Mouse (Mus musculus) lung, adult 2 months (tissue): Measurements from ENCODE around the gene Il27. TPM values are rescaled to one million over a fixed set of nuclear protein-coding genes. Genes with fewer than 3 reads are reported as not detected.

Experiments used
- DNase-seq: peaks from one replicate; pipeline ENCODE4 v3.0.0; 2022
- H3K4me1 ChIP-seq: fragments of 200-500 bp; 2 replicates; pipeline ENCODE4 v1.6.1; 2011; ENCODE audit warnings: low read length; ENCODE audit not compliant: control insufficient read depth, insufficient read depth
- H3K4me3 ChIP-seq: fragments of 200-500 bp; replicated peaks from 2 replicates; pipeline ENCODE3; 2011; ENCODE audit warnings: low read depth, mild to moderate bottlenecking, control low read depth, low read length; ENCODE audit errors: extremely low read depth
- CTCF ChIP-seq: fragments of 200-500 bp; IDR thresholded peaks from 2 replicates; pipeline ENCODE4 v1.5.1; 2011; ENCODE audit warnings: mild to moderate bottlenecking, low read length, control low read depth; ENCODE audit not compliant: insufficient read depth
- POLR2A ChIP-seq: fragments of 200-500 bp; IDR thresholded peaks from 2 replicates; pipeline ENCODE4 v1.6.1; 2011; ENCODE audit warnings: low read depth, mild to moderate bottlenecking, control low read depth, low read length, borderline replicate concordance; ENCODE audit errors: extremely low read depth
- WGBS: fragments of 180-500 bp; shearing (Covaris S2); methylation state at CpG from one replicate; pipeline ENCODE4 v1.1.7; 2018; 5-methylcytosine and 5-hydroxymethylcytosine counted together
- polyA plus RNA-seq: library from polyadenylated mRNA; depleted of rRNA; stranded (reverse); fragments of >200 nt; gene quantifications from 2 replicates; pipeline ENCODE4 v1.2.3, GENCODE M21; 2012

Gene Il27
- polyA plus RNA-seq, 1 experiment, result 0.43 TPM

DNA sequence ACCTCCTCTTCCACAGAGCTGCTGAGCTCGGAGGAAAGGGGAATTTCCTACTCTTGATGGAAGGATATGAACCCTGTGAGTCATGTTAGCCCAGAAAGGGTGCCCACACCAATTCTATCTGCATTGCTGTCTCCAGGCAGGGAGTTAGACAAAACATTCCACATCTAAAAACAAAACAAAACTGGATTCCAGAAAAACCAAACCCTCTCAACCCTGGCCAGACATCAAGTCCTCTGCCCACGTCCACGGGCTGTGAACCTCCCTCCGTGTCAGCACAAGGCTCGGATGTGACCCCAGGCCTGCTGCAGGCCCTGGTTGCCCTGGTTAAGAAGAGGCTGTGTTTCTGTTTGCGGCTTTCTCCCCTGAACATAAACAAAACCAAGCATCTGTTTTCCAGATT lies 33.4 kb upstream of the Il27 start:
- Histone ChIP-seq H3K4me1 (peaks cover 6% of the 10 kb centered on the region), H3K4me3 (no peak overlapping the region)
- 41% methylated on average over 6 of the region's 6 CpGs for WGBS
- no peak for TF ChIP-seq POLR2A
- TF ChIP-seq CTCF, result no peak
- no peak for DNase-seq

- WGBS, result 70% methylated on average over 3 of the region's 3 CpGs
- no peak for TF ChIP-seq POLR2A
- no peak for DNase-seq
- no peak overlapping the region for H3K4me3 ChIP-seq
- H3K4me1 ChIP-seq, result peaks cover 6% of the 10 kb centered on the region
These were observed 31.3 kb upstream of the Il27 start for GRCm38 (mm10) chr7:126625807-126626600.

GRCm38 (mm10) chr7:126625369-126625768 lies 30.6 kb upstream of the Il27 start:
- H3K4me1 ChIP-seq, result peaks cover 5% of the 10 kb centered on the region
- TF ChIP-seq CTCF, result no peak
- peak; percentile 91; the same call in 1 of the 2 replicates for TF ChIP-seq POLR2A
- H3K4me3 ChIP-seq, result peak overlapping the region; percentile 54
- WGBS, result 35% methylated on average over 6 of the region's 6 CpGs
- peak; percentile 84 for DNase-seq

- peak overlapping the region; percentile 54 for H3K4me3 ChIP-seq
- peak; percentile 57 for DNase-seq
- TF ChIP-seq CTCF (no peak), POLR2A (0 out of 2 replicates have a peak, but pooled peaks have one; percentile 37)
- WGBS, result 41% methylated on average over 16 of the region's 16 CpGs
- H3K4me1 ChIP-seq, result peaks cover 5% of the 10 kb centered on the region
These were observed 30.0 kb upstream of the Il27 start for GRCm38 (mm10) chr7:126624774-126625173.

- DNase-seq, result no peak
- 60% methylated on average over 1 of the region's 1 CpGs for WGBS
- peaks cover 3% of the 10 kb centered on the region for H3K4me1 ChIP-seq
- H3K4me3 ChIP-seq, result no peak overlapping the region
- TF ChIP-seq POLR2A, result no peak
- no peak for TF ChIP-seq CTCF
These were observed 28.6 kb upstream of the Il27 start for GRCm38 (mm10) chr7:126623381-126623780.

DNA sequence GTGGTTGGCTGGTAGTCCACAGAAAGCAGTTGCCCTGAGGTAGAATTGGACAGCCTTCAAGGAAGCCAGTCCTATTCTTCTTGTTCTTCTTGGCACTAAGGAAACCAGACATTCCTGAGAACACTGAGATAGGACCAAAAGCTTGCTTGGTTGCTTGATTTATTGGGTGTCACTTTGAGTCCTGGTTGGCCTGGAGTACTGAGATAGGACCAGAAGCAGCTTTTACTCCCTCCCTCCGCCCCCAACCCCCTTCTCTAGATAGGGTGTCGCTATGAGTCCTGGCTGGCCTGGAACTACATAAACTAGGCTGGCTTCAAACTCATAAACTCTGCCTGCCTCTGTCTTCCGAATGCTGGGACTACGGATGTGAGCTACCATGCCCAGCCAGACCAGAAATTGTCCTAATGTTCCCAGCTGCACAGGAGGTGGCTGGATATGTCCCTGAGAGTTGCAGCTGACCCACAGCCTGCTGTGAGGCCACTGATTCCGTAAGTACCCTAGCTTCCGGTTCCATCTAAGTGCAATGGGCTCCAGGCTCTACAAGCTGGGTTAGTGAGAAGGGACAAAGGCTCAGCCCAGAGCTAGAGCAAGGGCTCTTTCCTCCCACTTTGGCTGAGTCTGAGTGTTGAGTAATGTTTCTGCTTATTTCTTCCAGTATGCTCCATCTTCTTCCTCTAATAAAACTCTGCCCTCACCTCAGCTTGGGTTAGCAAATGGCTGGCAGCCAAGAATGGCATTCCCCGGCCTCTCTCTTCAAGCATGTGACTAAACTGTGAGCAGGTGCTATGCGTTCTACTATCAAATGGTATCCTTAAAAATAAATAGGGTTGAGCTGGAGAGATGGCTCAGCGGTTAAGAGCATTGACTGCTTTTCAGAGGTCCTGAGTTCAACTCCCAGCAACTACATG lies 27.0 kb upstream of the Il27 start:
- TF ChIP-seq POLR2A, result peak; percentile 5; the same call in 1 of the 2 replicates
- no peak for TF ChIP-seq CTCF
- no peaks in the 10 kb centered on the region; the same call in none of the 2 replicates for H3K4me1 ChIP-seq
- 53% methylated on average over 9 of the region's 9 CpGs for WGBS
- no peak overlapping the region for H3K4me3 ChIP-seq
- DNase-seq, result no peak

GRCm38 (mm10) chr7:126619559-126620275 lies 25.0 kb upstream of the Il27 start:
- no peak for DNase-seq
- Histone ChIP-seq H3K4me3 (no peak overlapping the region), H3K4me1 (no peaks in the 10 kb centered on the region; the same call in none of the 2 replicates)
- WGBS, result 61% methylated on average over 10 of the region's 10 CpGs
- no peak for TF ChIP-seq POLR2A
- TF ChIP-seq CTCF, result no peak

- Histone ChIP-seq H3K4me3 (no peak overlapping the region), H3K4me1 (no peaks in the 10 kb centered on the region)
- TF ChIP-seq POLR2A (no peak), CTCF (peak; percentile 36; the same call in 1 of the 2 replicates)
- DNase-seq, result no peak
- 64% methylated on average over 3 of the region's 3 CpGs for WGBS
These were observed 22.0 kb upstream of the Il27 start for GRCm38 (mm10) chr7:126616707-126617106.

GRCm38 (mm10) chr7:126612736-126613135 lies 18.0 kb upstream of the Il27 start:
- no peaks in the 10 kb centered on the region for H3K4me1 ChIP-seq
- TF ChIP-seq POLR2A, result no peak
- no peak for TF ChIP-seq CTCF
- no peak overlapping the region for H3K4me3 ChIP-seq
- no peak for DNase-seq
- WGBS, result 77% methylated on average over 3 of the region's 3 CpGs
